Comparison of ENCODE assay signal across 9 mouse cellular contexts in genomic region chr3:129970529-129971515, GRCm38 (mm10). TPM values are rescaled to one million over a fixed set of nuclear protein-coding genes. Genes with fewer than 3 reads are reported as not detected.
A peak's percentile ranks its signal among the peaks of the same experiment; 100 is the strongest.
DNase-seq lines count a peak whose midpoint lies in the region; ATAC-seq and TF ChIP-seq lines count a peak whose summit lies in the region.
"Had no signal": no experiment of that assay in that cellular context is flagged by ENCODE, and none has a peak within 500 bp of the region (broad histone marks: within the 10 kb centered on the region; RNA-seq: fewer than 3 reads in every experiment).

No protein-coding gene starts in this region.

- H3K36me3 ChIP-seq in heart, postnatal 0 days (replicated peaks; ENCODE audit: control insufficient read depth, insufficient read depth, low read length): no peaks in the 10 kb centered on the region
- no peaks in the 10 kb centered on the region for H3K36me3 ChIP-seq in stomach, postnatal 0 days (ENCODE audit: control insufficient read depth, insufficient read depth, low read length)

- H3K4me1 ChIP-seq in heart, postnatal 0 days (ENCODE audit: control insufficient read depth, insufficient read depth): peaks cover 11% of the 10 kb centered on the region
- peaks cover 5% of the 10 kb centered on the region; the same call in 1 of the 2 replicates for H3K4me1 ChIP-seq in stomach, postnatal 0 days (replicated peaks; ENCODE audit: control insufficient read depth, insufficient read depth)

- no peaks in the 10 kb centered on the region for H3K9me3 ChIP-seq in heart, postnatal 0 days (replicated peaks; ENCODE audit: control insufficient read depth, low read length)
- H3K9me3 ChIP-seq in stomach, postnatal 0 days (ENCODE audit: control insufficient read depth, low read length): no peaks in the 10 kb centered on the region

- H3K4me2 ChIP-seq in heart, postnatal 0 days (ENCODE audit: low read depth, low read length): peak overlapping the region; percentile 99
- peak overlapping the region; percentile 98 for H3K4me2 ChIP-seq in stomach, postnatal 0 days (replicated peaks; ENCODE audit: low read depth)

- WGBS in heart, postnatal 0 days: 16% methylated on average over 19 of the region's 19 CpGs
- WGBS in stomach, postnatal 0 days: 10% methylated on average over 19 of the region's 19 CpGs

- H3K9ac ChIP-seq in heart, postnatal 0 days (replicated peaks; ENCODE audit: low read depth, low read length): peak overlapping the region; percentile 13; the same call in 1 of the 2 replicates
- peak overlapping the region; percentile 58 for H3K9ac ChIP-seq in stomach, postnatal 0 days (ENCODE audit: low read length)

- H3K27ac ChIP-seq in heart, postnatal 0 days (ENCODE audit: low read depth): no peak overlapping the region
- H3K27ac ChIP-seq in layer of hippocampus, adult 2 months: no peak overlapping the region
- no peak overlapping the region for H3K27ac ChIP-seq in stomach, postnatal 0 days (replicated peaks)

- peak; percentile 62 for DNase-seq in layer of hippocampus, adult 11-12 months (ENCODE audit: low spot score)
- DNase-seq in layer of hippocampus, adult 9-10 months (ENCODE audit: low spot score): no peak
- DNase-seq in embryo, embryonic 11 days: peak; percentile 75
- DNase-seq in heart, postnatal 0 days (ENCODE audit: low spot score): peak; percentile 48
- peak; percentile 50 to 75 for DNase-seq in layer of hippocampus, adult 2 months (ENCODE audit: low spot score in 2 of 2)
- DNase-seq in stomach, postnatal 0 days (ENCODE audit: low spot score): peak; percentile 35
- DNase-seq in spleen, postnatal 4 days (ENCODE audit: low spot score in 2 of 2): no peak

- peak overlapping the region; percentile 73 for H3K4me3 ChIP-seq in heart, postnatal 0 days (ENCODE audit: low read depth, low read length)
- H3K4me3 ChIP-seq in layer of hippocampus, adult 2 months: peak overlapping the region; percentile 63
- H3K4me3 ChIP-seq in stomach, postnatal 0 days (ENCODE audit: low read depth, low read length): peak overlapping the region; percentile 63

- TF ChIP-seq EP300 in heart, postnatal 0 days (IDR thresholded peaks at IDR 0.05; ENCODE audit: low read depth): no peak
- TF ChIP-seq EP300 in stomach, postnatal 0 days (optimal IDR thresholded peaks at IDR 0.05): no peak

- no peak for TF ChIP-seq CTCF in heart, postnatal 0 days (IDR thresholded peaks at IDR 0.05; ENCODE audit: low read depth)
- TF ChIP-seq CTCF in layer of hippocampus, adult 2 months (conservative IDR thresholded peaks at IDR 0.05): no peak
- TF ChIP-seq CTCF in stomach, postnatal 0 days (IDR thresholded peaks at IDR 0.05; ENCODE audit: low read depth): no peak

- H3K27me3 ChIP-seq in heart, postnatal 0 days (ENCODE audit: control insufficient read depth, insufficient read depth, low read length): peaks cover 6% of the 10 kb centered on the region; the same call in 1 of the 2 replicates
- no peaks in the 10 kb centered on the region for H3K27me3 ChIP-seq in stomach, postnatal 0 days (ENCODE audit: control insufficient read depth, insufficient read depth, low read length)

- ATAC-seq in heart, postnatal 0 days (ENCODE audit: insufficient read depth, low read depth): 0 out of 2 replicates have a peak, but pooled peaks have one; percentile 34
- 0 out of 2 replicates have a peak, but pooled peaks have one; percentile 1 for ATAC-seq in megakaryocyte, adult 5-6 weeks (ENCODE audit: poor library complexity, severe bottlenecking)
- ATAC-seq in stomach, postnatal 0 days (ENCODE audit: low FRiP score, low TSS enrichment): peak; percentile 71

RNA-seq across cellular contexts. Expression of gene Mcub, which starts 0.8 kb away (rescaled TPM):
- total RNA-seq in heart, postnatal 0 days (2014; rRNA removed; ENCODE audit: low replicate concordance): 4.3 TPM in 1 of 2 replicates, not detected in the other
- polyA plus RNA-seq in heart, postnatal 0 days (2015; fragmentation: Nextera tagmentation; extraction: Ambion mirVana): 2.8 TPM in 2 replicates
- total RNA-seq in layer of hippocampus, adult 2 months (2021): 1 to 10 TPM; 3.5 to 5.3 TPM
- 102 and 117 TPM in 2 replicates for total RNA-seq in megakaryocyte, adult 5-6 weeks (2015)
- total RNA-seq in megakaryocyte, adult 5-6 weeks (2017): 155 and 162 TPM in 2 replicates
- polyA plus RNA-seq in stomach, postnatal 0 days (2015; fragmentation: Nextera tagmentation; extraction: Ambion mirVana): 8.0 and 8.7 TPM in 2 replicates
- total RNA-seq: MEL had no signal

Comparison
In these comparisons a context has a peak if more than half of its experiments do, and no peak if none do; other contexts are left out.
1. DNase-seq: peak in layer of hippocampus, adult 11-12 months (single experiment), embryo, embryonic 11 days (single experiment), heart, postnatal 0 days (single experiment), layer of hippocampus, adult 2 months (2 of 2) and stomach, postnatal 0 days (single experiment); none in layer of hippocampus, adult 9-10 months (single experiment) and spleen, postnatal 4 days (0 of 2).
2. ATAC-seq: peak in every context shown above with its lines; median percentile 71 in stomach, postnatal 0 days; 34 in heart, postnatal 0 days; 1 in megakaryocyte, adult 5-6 weeks.
3. RNA of gene Mcub, which starts 0.8 kb away (total RNA-seq): 102 to 162 TPM in megakaryocyte, adult 5-6 weeks; 3.5 to 5.3 TPM in layer of hippocampus, adult 2 months and 4.3 TPM in heart, postnatal 0 days; every median in the first group is over 10 times any median in the second.
4. Peak in every context shown above with its lines, with median percentiles within 50 percentile points of each other: H3K4me3 ChIP-seq.